Mouse (Mus musculus) olfactory bulb, adult 2 months (tissue): ENCODE data around the gene Chmp2a.

Source experiments
- CTCF ChIP-seq: fragments of 200-500 bp; IDR thresholded peaks from 2 replicates; pipeline ENCODE4 v1.5.1; 2012; ENCODE audit warnings: low read depth, mild to moderate bottlenecking, low read length, moderate library complexity; ENCODE audit not compliant: insufficient read depth
- POLR2A ChIP-seq: fragments of 200-500 bp; IDR thresholded peaks from 2 replicates; pipeline ENCODE4 v1.6.1; 2012; ENCODE audit warnings: mild to moderate bottlenecking, low read depth, low read length, moderate library complexity; ENCODE audit not compliant: insufficient read depth

DNA sequence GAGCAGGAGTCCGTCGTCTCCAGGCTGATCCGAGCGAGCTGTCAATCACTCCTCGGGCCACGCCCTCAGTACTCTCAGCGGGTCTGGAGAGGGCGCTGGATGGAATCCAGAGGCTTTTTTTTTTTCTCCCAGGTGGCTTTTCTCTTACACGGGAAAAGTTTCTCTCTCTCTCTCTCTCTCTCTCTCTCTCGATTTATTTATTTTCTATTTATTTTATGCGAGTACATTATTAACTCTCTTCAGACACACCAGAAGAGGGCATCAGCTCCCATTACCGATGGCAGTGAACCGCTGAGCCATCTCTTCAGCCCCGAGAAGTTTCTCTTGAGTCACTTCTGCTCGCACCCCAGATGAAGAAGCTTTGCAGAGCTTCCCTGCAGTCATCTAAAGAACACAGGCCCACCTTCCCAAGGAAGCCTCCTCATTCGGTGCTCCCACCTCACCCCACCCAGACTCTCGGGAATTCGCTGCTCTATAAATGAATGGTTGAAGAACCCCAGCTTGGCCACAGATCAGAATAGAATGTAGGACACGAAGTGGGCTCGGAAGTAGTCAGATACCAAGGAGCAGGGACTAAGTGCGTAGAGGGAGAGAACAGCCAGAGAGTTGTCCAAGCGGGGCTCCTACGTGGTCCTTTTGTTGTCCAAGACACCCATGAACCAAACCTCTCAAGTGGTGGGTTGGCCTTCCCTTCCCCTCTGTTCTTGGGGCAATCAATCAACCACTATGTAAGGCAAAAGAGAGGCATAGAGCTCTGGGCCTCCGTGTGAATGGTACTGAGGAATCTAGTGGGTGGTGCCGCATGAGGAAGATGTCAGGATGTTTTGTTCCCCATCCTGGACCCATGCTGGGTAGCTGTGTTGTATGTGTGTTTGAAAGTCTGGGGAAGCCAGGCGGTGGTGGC is 24.4 kb downstream of the Chmp2a start, which contains the start of gene Zbtb45:
- no peak for TF ChIP-seq CTCF
- no peak for TF ChIP-seq POLR2A
